In genomic region chr10:52714557-52714956, GRCm38 (mm10) we compare ENCODE assay signal across 30 mouse cellular contexts. TPM values are rescaled to one million over a fixed set of nuclear protein-coding genes. Genes with fewer than 3 reads are reported as not detected.
"Had no signal": no experiment of that assay in that cellular context is flagged by ENCODE, and none has a peak within 500 bp of the region (broad histone marks: within the 10 kb centered on the region; RNA-seq: fewer than 3 reads in every experiment).

No protein-coding gene starts in this region.

- ATAC-seq: forebrain, embryonic 13.5 days; forebrain, embryonic 14.5 days; forebrain, embryonic 15.5 days; forebrain, embryonic 16.5 days; forebrain, postnatal 0 days had no signal

- H3K4me3 ChIP-seq: embryonic facial prominence, embryonic 10.5 days; embryonic facial prominence, embryonic 12.5 days; embryonic facial prominence, embryonic 13.5 days; embryonic facial prominence, embryonic 15.5 days; erythroblast, embryonic 14.5 days; forebrain, embryonic 10.5 days; forebrain, embryonic 12.5 days; forebrain, embryonic 13.5 days; forebrain, embryonic 15.5 days; gastrocnemius, adult 2 months; heart, adult 2 months; heart, embryonic 10.5 days had no signal

- DNase-seq: cerebellum, adult 8-10 months; cerebellum, adult 9-10 months; cerebellum, adult 9-11 months; cerebellum, postnatal 10 days; cerebellum, postnatal 14 days; cerebellum, postnatal 25 days; cerebellum, postnatal 36 days; embryo, embryonic 11 days; forebrain, postnatal 0 days; gastrocnemius, adult 2 months; gastrocnemius, postnatal 14 days; gastrocnemius, postnatal 25 days; gastrocnemius, postnatal 36 days; heart, adult 11 months; heart, adult 18-20 months; heart, adult 2 months had no signal

- H3K27ac ChIP-seq: embryonic facial prominence, embryonic 10.5 days; embryonic facial prominence, embryonic 12.5 days; embryonic facial prominence, embryonic 13.5 days; embryonic facial prominence, embryonic 15.5 days; forebrain, embryonic 10.5 days; forebrain, embryonic 12.5 days; forebrain, embryonic 13.5 days; forebrain, embryonic 15.5 days; gastrocnemius, adult 2 months; heart, adult 2 months; heart, embryonic 10.5 days had no signal

RNA-seq across cellular contexts. Expression of gene Slc35f1, which starts 24.2 kb away (rescaled TPM):
- total RNA-seq: common myeloid progenitor, adult 5-6 weeks; granulocyte monocyte progenitor cell, adult 5-6 weeks had no signal
